ENCODE assay signal across 9 mouse cellular contexts in genomic region chr2:74753175-74753523, GRCm38 (mm10). TPM values are rescaled to one million over a fixed set of nuclear protein-coding genes. Genes with fewer than 3 reads are reported as not detected.
DNase-seq lines count a peak whose midpoint lies in the region; ATAC-seq and TF ChIP-seq lines count a peak whose summit lies in the region.
"Had no signal": no experiment of that assay in that cellular context is flagged by ENCODE, and none has a peak within 500 bp of the region (broad histone marks: within the 10 kb centered on the region; RNA-seq: fewer than 3 reads in every experiment).

No protein-coding gene starts in this region.

- peak overlapping the region; percentile 47 for H3K4me3 ChIP-seq in heart, embryonic 13.5 days
- peak overlapping the region; percentile 80 for H3K4me3 ChIP-seq in testis, adult 2 months (ENCODE audit: control insufficient read depth, low read depth, low read length)
- peak overlapping the region; percentile 31 for H3K4me3 ChIP-seq in limb, embryonic 14.5 days (replicated peaks; ENCODE audit: low read length)

- no peak for TF ChIP-seq CTCF in testis, adult 2 months (IDR thresholded peaks at IDR 0.05; ENCODE audit: control insufficient read depth, insufficient read depth, insufficient replicate concordance, low read depth, low read length)

- H3K36me3 ChIP-seq in heart, embryonic 13.5 days: no peaks in the 10 kb centered on the region
- H3K36me3 ChIP-seq in testis, adult 2 months (ENCODE audit: control insufficient read depth, insufficient read depth, low read length): no peaks in the 10 kb centered on the region
- no peaks in the 10 kb centered on the region for H3K36me3 ChIP-seq in limb, embryonic 14.5 days (ENCODE audit: control insufficient read depth, insufficient read depth, low read length)

- H3K9me3 ChIP-seq in heart, embryonic 13.5 days: no peaks in the 10 kb centered on the region
- H3K9me3 ChIP-seq in limb, embryonic 14.5 days (ENCODE audit: control insufficient read depth, low read length): no peaks in the 10 kb centered on the region

- H3K4me1 ChIP-seq in heart, embryonic 13.5 days: peaks cover 21% of the 10 kb centered on the region
- H3K4me1 ChIP-seq in testis, adult 2 months (ENCODE audit: control insufficient read depth, insufficient read depth, low read length): peaks cover 22% of the 10 kb centered on the region
- H3K4me1 ChIP-seq in limb, embryonic 14.5 days (ENCODE audit: control insufficient read depth, insufficient read depth, low read length): peaks cover 15% of the 10 kb centered on the region

- 3% methylated on average over 25 of the region's 25 CpGs for WGBS in heart, embryonic 13.5 days
- WGBS in limb, embryonic 14.5 days: 4% methylated on average over 18 of the region's 25 CpGs

- H3K9ac ChIP-seq in heart, embryonic 13.5 days: 0 out of 2 replicates have a peak overlapping the region, but pooled peaks have one; percentile 50
- H3K9ac ChIP-seq in limb, embryonic 14.5 days (ENCODE audit: low read depth, low read length, severe bottlenecking): no peak overlapping the region

- no peak for TF ChIP-seq POLR2A in testis, adult 2 months (IDR thresholded peaks at IDR 0.05; ENCODE audit: control insufficient read depth, low read depth, low read length)
- TF ChIP-seq POLR2A in limb, embryonic 14.5 days (IDR thresholded peaks at IDR 0.05; ENCODE audit: borderline replicate concordance, extremely low read depth, insufficient read depth, insufficient read length): no peak

- no peak for DNase-seq in heart, adult 8-10 months (ENCODE audit: low spot score)
- DNase-seq in testis, postnatal 10 days (ENCODE audit: low spot score): no peak
- no peak for DNase-seq in limb, embryonic 14.5 days (ENCODE audit: low spot score)
- DNase-seq in layer of hippocampus, adult 9-10 months (ENCODE audit: low spot score): no peak
- no peak for DNase-seq in right cerebral cortex, postnatal 4 days
- no peak for DNase-seq in urinary bladder, postnatal 4 days (ENCODE audit: low spot score in 2 of 2)

- peak overlapping the region; percentile 71 for H3K4me2 ChIP-seq in heart, embryonic 13.5 days
- H3K4me2 ChIP-seq in limb, embryonic 14.5 days (replicated peaks; ENCODE audit: low read depth, low read length, severe bottlenecking): peak overlapping the region; percentile 61

- no peak for ATAC-seq in heart, embryonic 13.5 days (ENCODE audit: extremely low read depth, insufficient number of reproducible peaks, low FRiP score, low TSS enrichment)
- ATAC-seq in limb, embryonic 14.5 days (ENCODE audit: low FRiP score, low read depth): no peak

- H3K27ac ChIP-seq in heart, embryonic 13.5 days (replicated peaks): no peak overlapping the region
- no peak overlapping the region for H3K27ac ChIP-seq in testis, adult 2 months (ENCODE audit: control insufficient read depth, insufficient read depth, low read depth, low read length)
- no peak overlapping the region for H3K27ac ChIP-seq in limb, embryonic 14.5 days (replicated peaks; ENCODE audit: low read depth, low read length)

- peaks cover 98% of the 10 kb centered on the region for H3K27me3 ChIP-seq in heart, embryonic 13.5 days (replicated peaks)
- H3K27me3 ChIP-seq in testis, adult 2 months (ENCODE audit: control insufficient read depth, insufficient read depth, low read length): peaks cover 10% of the 10 kb centered on the region
- H3K27me3 ChIP-seq in limb, embryonic 14.5 days (ENCODE audit: control insufficient read depth, insufficient read depth, low read length): peaks cover 74% of the 10 kb centered on the region

RNA-seq across cellular contexts. Expression of gene Hoxd1, which starts 9.6 kb away (rescaled TPM):
- not detected in 2 replicates for polyA plus RNA-seq in heart, embryonic 13.5 days (2015; fragmentation: Nextera tagmentation; extraction: Ambion mirVana)
- not detected for total RNA-seq in heart, adult 8-10 months (2022)
- not detected in 2 replicates for polyA plus RNA-seq in testis, adult 2 months (2012; rRNA removed)
- 0.50 and 0.59 TPM in 2 replicates for polyA plus RNA-seq in limb, embryonic 14.5 days (2012; rRNA removed)
- 0.44 and 0.48 TPM in 2 replicates for polyA plus RNA-seq in limb, embryonic 14.5 days (2014; fragmentation: Nextera tagmentation; extraction: Ambion mirVana)
- total RNA-seq: neutrophil, adult 5-6 weeks had no signal

RNA-seq across cellular contexts. Expression of gene Gm28230, which starts 26.6 kb away (rescaled TPM):
- 0.09 TPM in 1 of 2 replicates, not detected in the other for polyA plus RNA-seq in heart, embryonic 13.5 days (2015; fragmentation: Nextera tagmentation; extraction: Ambion mirVana)
- total RNA-seq in heart, adult 8-10 months (2022): not detected
- polyA plus RNA-seq in testis, adult 2 months (2012; rRNA removed): 0.46 and 1.2 TPM in 2 replicates
- polyA plus RNA-seq in limb, embryonic 14.5 days (2012; rRNA removed): 5.0 and 5.9 TPM in 2 replicates
- polyA plus RNA-seq in limb, embryonic 14.5 days (2014; fragmentation: Nextera tagmentation; extraction: Ambion mirVana): 0.18 and 0.21 TPM in 2 replicates
- total RNA-seq: neutrophil, adult 5-6 weeks had no signal

RNA-seq across cellular contexts. Expression of gene Hoxd4, which starts 41.4 kb away (rescaled TPM):
- polyA plus RNA-seq in heart, embryonic 13.5 days (2015; fragmentation: Nextera tagmentation; extraction: Ambion mirVana): not detected in 2 replicates
- total RNA-seq in heart, adult 8-10 months (2022): under 1 TPM; 0.32 to 0.79 (median 0.38) TPM
- 3.3 and 5.3 TPM in 2 replicates for polyA plus RNA-seq in testis, adult 2 months (2012; rRNA removed)
- 14.7 and 17.8 TPM in 2 replicates for polyA plus RNA-seq in limb, embryonic 14.5 days (2012; rRNA removed)
- polyA plus RNA-seq in limb, embryonic 14.5 days (2014; fragmentation: Nextera tagmentation; extraction: Ambion mirVana): 0.63 and 0.73 TPM in 2 replicates
- total RNA-seq: neutrophil, adult 5-6 weeks had no signal

RNA-seq across cellular contexts. Expression of gene Hoxd3, which starts 41.4 kb away (rescaled TPM):
- polyA plus RNA-seq in heart, embryonic 13.5 days (2015; fragmentation: Nextera tagmentation; extraction: Ambion mirVana): 0.74 and 0.89 TPM in 2 replicates
- under 1 TPM in 1 of 4 experiments, not detected in 3; 0.16 TPM for total RNA-seq in heart, adult 8-10 months (2022)
- 0.48 and 1.4 TPM in 2 replicates for polyA plus RNA-seq in testis, adult 2 months (2012; rRNA removed)
- 2.3 and 2.8 TPM in 2 replicates for polyA plus RNA-seq in limb, embryonic 14.5 days (2012; rRNA removed)
- 0.59 and 0.95 TPM in 2 replicates for polyA plus RNA-seq in limb, embryonic 14.5 days (2014; fragmentation: Nextera tagmentation; extraction: Ambion mirVana)
- total RNA-seq: neutrophil, adult 5-6 weeks had no signal

RNA-seq across cellular contexts. Expression of gene Hoxd8, which starts 48.7 kb away (rescaled TPM):
- 0.07 and 0.23 TPM in 2 replicates for polyA plus RNA-seq in heart, embryonic 13.5 days (2015; fragmentation: Nextera tagmentation; extraction: Ambion mirVana)
- total RNA-seq in heart, adult 8-10 months (2022): 1 to 10 TPM in 1 of 4 experiments, under 1 TPM in 3; 0.53 to 1.5 (median 0.76) TPM
- polyA plus RNA-seq in testis, adult 2 months (2012; rRNA removed): 23.1 and 23.6 TPM in 2 replicates
- polyA plus RNA-seq in limb, embryonic 14.5 days (2012; rRNA removed): 12.7 and 13.1 TPM in 2 replicates
- polyA plus RNA-seq in limb, embryonic 14.5 days (2014; fragmentation: Nextera tagmentation; extraction: Ambion mirVana): 11.4 and 12.8 TPM in 2 replicates
- total RNA-seq: neutrophil, adult 5-6 weeks had no signal
